Mouse (Mus musculus): ENCODE measurements at regions not wholly inside any gene's neighbourhood (a gene's known extent, or its start where the extent isn't known, plus 50 kb on each side); places are given as distances from the start of the nearest gene placed in this dataset.

DNA sequence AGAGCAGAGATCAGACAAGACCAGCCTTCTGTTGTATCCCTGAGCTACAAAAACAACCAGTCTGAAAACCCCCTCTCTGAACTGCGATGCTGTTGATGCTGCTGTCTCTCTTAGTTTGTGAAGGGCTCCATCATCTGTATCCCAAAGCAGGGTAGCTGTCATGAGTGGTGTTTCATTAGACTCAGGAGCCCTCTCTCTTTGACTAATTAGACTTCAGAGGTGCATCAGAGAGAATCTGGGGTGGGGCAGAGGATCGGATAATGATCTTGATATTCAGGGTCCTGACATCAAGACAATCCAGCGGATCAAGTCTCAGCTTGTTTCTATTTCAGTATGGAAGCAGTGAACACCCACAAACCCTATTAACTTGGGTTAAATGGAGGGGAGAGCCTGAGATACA is 70.6 kb upstream of the Slc24a4 start:
- Histone ChIP-seq H3K4me1 (ENCODE audit: control insufficient read depth, insufficient read depth, low read length) (no peaks in the 10 kb centered on the region), H3K36me3 (ENCODE audit: control insufficient read depth, insufficient read depth, low read length) (no peaks in the 10 kb centered on the region), H3K27me3 (replicated peaks; ENCODE audit: control insufficient read depth, insufficient read depth, low read length) (no peaks in the 10 kb centered on the region), H3K27ac (ENCODE audit: insufficient read depth, low read depth, low read length) (no peak overlapping the region), H3K4me3 (ENCODE audit: insufficient read depth, low read depth, low read length) (no peak overlapping the region)
- no peak for TF ChIP-seq CTCF (conservative IDR thresholded peaks at IDR 0.05; ENCODE audit: insufficient read depth, insufficient read length, low read depth, low read length)
- TF ChIP-seq POLR2A (IDR thresholded peaks at IDR 0.05; ENCODE audit: low read depth, low read length), result no peak
- no peak for DNase-seq
- WGBS, result 67% methylated on average over 3 of the region's 3 CpGs

DNA sequence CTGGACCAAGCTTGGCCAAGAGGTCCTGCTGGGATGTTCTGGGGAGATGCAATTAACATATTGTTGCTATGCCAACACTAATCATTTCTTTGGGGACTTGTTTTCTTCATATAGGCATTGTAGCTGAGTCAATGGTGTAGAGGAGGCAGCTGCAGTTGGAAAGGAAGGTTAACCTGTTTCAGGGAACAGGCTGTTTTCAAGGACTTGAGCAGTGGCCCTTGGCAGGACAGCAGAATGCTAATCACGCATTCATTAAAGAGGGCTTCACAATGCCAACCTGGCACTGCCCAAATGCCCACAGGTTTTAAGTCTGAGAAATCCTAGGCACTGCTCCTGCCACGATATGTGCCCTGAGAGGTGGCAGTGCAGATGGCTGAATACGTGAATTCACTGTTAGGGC is 70.1 kb upstream of the Slc24a4 start:
- no peaks in the 10 kb centered on the region for H3K4me1 ChIP-seq (ENCODE audit: control insufficient read depth, insufficient read depth, low read length)
- whole genome bisulfite sequencing, result 68% methylated on average over 3 of the region's 3 CpGs
- no peak overlapping the region for H3K4me3 ChIP-seq (ENCODE audit: insufficient read depth, low read depth, low read length)
- no peaks in the 10 kb centered on the region for H3K27me3 ChIP-seq (replicated peaks; ENCODE audit: control insufficient read depth, insufficient read depth, low read length)
- TF ChIP-seq POLR2A (IDR thresholded peaks at IDR 0.05; ENCODE audit: low read depth, low read length), result no peak
- TF ChIP-seq CTCF (conservative IDR thresholded peaks at IDR 0.05; ENCODE audit: insufficient read depth, insufficient read length, low read depth, low read length), result no peak
- peak; percentile 37 for DNase-seq
- no peaks in the 10 kb centered on the region for H3K36me3 ChIP-seq (ENCODE audit: control insufficient read depth, insufficient read depth, low read length)
- no peak overlapping the region for H3K27ac ChIP-seq (ENCODE audit: insufficient read depth, low read depth, low read length)

DNA sequence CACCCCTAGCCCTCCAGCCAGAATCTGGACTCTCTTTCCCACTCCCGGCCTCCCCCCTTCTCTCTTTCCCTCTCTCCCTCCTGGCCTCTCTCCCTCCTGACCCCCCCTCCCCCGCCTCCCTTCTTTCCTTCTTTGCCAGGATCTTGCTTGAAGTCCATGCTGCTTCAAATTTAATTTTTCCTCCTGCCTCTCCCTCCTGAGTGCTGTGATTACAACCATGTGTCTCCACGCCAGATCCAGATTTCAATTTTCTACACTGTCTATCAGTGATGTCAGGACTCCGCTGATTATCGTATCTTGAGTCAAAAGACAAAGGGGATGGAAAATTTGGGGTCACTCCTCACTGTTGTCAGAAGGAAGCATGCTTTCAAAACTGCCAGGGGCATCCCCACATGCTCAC is 67.4 kb upstream of the Slc24a4 start:
- no peaks in the 10 kb centered on the region for H3K4me1 ChIP-seq (ENCODE audit: control insufficient read depth, insufficient read depth, low read length)
- H3K27me3 ChIP-seq (replicated peaks; ENCODE audit: control insufficient read depth, insufficient read depth, low read length), result no peaks in the 10 kb centered on the region
- WGBS, result 79% methylated on average over 5 of the region's 5 CpGs
- no peak for DNase-seq
- no peak overlapping the region for H3K4me3 ChIP-seq (ENCODE audit: insufficient read depth, low read depth, low read length)
- no peak for TF ChIP-seq POLR2A (IDR thresholded peaks at IDR 0.05; ENCODE audit: low read depth, low read length)
- TF ChIP-seq CTCF (conservative IDR thresholded peaks at IDR 0.05; ENCODE audit: insufficient read depth, insufficient read length, low read depth, low read length), result no peak
- no peak overlapping the region for H3K27ac ChIP-seq (ENCODE audit: insufficient read depth, low read depth, low read length)
- H3K36me3 ChIP-seq (ENCODE audit: control insufficient read depth, insufficient read depth, low read length), result no peaks in the 10 kb centered on the region

DNA sequence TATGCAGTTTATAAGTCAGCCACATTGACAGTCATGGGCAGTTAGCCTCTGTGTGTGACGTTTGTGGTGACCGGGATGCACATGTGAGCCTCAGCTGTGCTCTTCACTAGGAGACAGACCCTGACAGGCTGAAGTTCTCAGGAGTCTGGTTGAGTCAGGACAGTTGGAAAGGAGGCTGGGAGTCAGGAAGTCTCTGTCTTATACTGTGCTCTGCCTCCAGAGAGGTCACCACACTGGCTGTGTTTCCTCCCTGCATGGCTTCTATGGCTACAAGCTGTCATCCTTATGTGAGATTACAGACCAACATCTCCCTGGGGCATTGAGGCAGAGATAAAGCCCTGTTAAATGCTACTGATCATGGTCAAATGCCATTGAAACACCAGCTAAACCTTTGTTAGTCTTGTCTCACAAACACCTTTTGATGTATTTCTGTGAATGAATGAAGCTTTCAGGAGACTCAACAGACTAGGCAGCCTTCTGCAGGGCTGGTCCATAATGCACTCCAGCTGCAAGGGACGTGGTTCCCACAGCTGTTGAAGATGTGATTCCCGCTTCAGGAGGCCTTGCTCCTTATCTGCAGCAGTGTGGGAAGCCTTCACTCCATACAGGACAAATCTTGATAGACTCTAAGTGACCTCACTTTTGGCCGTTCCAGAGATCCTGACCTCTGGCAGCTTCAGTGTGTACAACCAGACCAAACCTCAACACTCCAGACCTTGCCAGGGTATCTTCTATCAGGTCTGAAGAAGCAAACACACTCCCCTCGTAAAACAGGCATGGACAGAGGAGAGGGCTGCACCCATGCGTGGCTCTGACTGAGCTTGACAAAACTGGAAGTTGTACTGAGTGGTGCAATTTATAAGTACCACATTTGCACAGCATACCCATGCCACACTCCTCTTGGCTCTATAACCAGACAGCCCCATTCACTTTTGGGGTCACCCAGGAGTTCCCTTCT is 66.6 kb upstream of the Slc24a4 start:
- 51% methylated on average over 7 of the region's 7 CpGs for WGBS
- H3K36me3 ChIP-seq (ENCODE audit: control insufficient read depth, insufficient read depth, low read length), result no peaks in the 10 kb centered on the region
- TF ChIP-seq CTCF (conservative IDR thresholded peaks at IDR 0.05; ENCODE audit: insufficient read depth, insufficient read length, low read depth, low read length), result no peak
- no peak for TF ChIP-seq POLR2A (IDR thresholded peaks at IDR 0.05; ENCODE audit: low read depth, low read length)
- no peaks in the 10 kb centered on the region for H3K4me1 ChIP-seq (ENCODE audit: control insufficient read depth, insufficient read depth, low read length)
- H3K4me3 ChIP-seq (ENCODE audit: insufficient read depth, low read depth, low read length), result no peak overlapping the region
- no peaks in the 10 kb centered on the region for H3K27me3 ChIP-seq (replicated peaks; ENCODE audit: control insufficient read depth, insufficient read depth, low read length)
- no peak overlapping the region for H3K27ac ChIP-seq (ENCODE audit: insufficient read depth, low read depth, low read length)
- DNase-seq, result no peak

DNA sequence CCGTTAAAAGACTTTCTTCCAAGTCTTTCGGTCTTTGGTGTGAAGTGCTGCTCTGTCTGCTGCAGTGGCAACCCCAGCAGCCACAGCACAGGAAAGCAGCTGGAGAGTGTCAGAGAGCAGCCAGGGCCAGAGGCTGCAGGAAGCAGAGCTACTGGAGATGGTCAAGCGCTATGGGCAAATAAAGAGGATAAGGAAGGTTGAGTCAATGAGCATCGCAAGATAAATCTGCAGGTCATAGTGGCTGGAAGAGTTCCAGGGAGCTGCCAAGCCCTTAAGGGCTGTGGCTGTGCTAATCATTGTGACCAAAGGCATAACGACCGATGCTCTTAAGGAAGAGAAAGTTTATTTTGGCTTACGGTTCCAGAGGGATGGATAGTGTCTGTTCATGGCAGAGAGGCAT is 65.9 kb upstream of the Slc24a4 start:
- Histone ChIP-seq H3K4me1 (ENCODE audit: control insufficient read depth, insufficient read depth, low read length) (no peaks in the 10 kb centered on the region), H3K4me3 (ENCODE audit: insufficient read depth, low read depth, low read length) (no peak overlapping the region), H3K36me3 (ENCODE audit: control insufficient read depth, insufficient read depth, low read length) (no peaks in the 10 kb centered on the region), H3K27me3 (replicated peaks; ENCODE audit: control insufficient read depth, insufficient read depth, low read length) (no peaks in the 10 kb centered on the region), H3K27ac (ENCODE audit: insufficient read depth, low read depth, low read length) (no peak overlapping the region)
- TF ChIP-seq POLR2A (IDR thresholded peaks at IDR 0.05; ENCODE audit: low read depth, low read length) (no peak), CTCF (conservative IDR thresholded peaks at IDR 0.05; ENCODE audit: insufficient read depth, insufficient read length, low read depth, low read length) (no peak)
- 20% methylated on average over 7 of the region's 7 CpGs for WGBS
- DNase-seq, result peak; percentile 12

DNA sequence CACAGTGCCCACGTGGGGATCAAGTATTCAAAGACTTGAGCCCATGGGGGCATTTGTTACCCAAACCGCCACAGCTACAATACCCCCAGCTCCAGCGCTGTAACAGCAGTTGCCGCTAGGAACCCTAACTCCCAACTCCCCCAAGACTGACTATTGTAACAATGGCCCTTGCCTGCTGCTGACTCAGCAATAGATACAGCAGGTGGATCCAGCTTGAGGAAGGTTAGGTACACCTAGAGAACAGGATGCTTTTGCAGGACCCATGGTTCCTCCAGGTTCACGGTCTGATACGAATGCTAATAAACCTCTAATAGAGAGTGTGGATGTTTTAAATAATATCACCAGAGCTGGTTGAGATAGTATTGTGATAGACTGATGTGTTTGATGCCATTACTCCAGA is 65.3 kb upstream of the Slc24a4 start:
- Histone ChIP-seq H3K4me3 (ENCODE audit: insufficient read depth, low read depth, low read length) (no peak overlapping the region), H3K36me3 (ENCODE audit: control insufficient read depth, insufficient read depth, low read length) (no peaks in the 10 kb centered on the region), H3K4me1 (ENCODE audit: control insufficient read depth, insufficient read depth, low read length) (no peaks in the 10 kb centered on the region), H3K27me3 (replicated peaks; ENCODE audit: control insufficient read depth, insufficient read depth, low read length) (no peaks in the 10 kb centered on the region), H3K27ac (ENCODE audit: insufficient read depth, low read depth, low read length) (no peak overlapping the region)
- DNase-seq, result no peak
- 85% methylated on average over 6 of the region's 6 CpGs for WGBS
- TF ChIP-seq CTCF (conservative IDR thresholded peaks at IDR 0.05; ENCODE audit: insufficient read depth, insufficient read length, low read depth, low read length) (no peak), POLR2A (IDR thresholded peaks at IDR 0.05; ENCODE audit: low read depth, low read length) (no peak)

DNA sequence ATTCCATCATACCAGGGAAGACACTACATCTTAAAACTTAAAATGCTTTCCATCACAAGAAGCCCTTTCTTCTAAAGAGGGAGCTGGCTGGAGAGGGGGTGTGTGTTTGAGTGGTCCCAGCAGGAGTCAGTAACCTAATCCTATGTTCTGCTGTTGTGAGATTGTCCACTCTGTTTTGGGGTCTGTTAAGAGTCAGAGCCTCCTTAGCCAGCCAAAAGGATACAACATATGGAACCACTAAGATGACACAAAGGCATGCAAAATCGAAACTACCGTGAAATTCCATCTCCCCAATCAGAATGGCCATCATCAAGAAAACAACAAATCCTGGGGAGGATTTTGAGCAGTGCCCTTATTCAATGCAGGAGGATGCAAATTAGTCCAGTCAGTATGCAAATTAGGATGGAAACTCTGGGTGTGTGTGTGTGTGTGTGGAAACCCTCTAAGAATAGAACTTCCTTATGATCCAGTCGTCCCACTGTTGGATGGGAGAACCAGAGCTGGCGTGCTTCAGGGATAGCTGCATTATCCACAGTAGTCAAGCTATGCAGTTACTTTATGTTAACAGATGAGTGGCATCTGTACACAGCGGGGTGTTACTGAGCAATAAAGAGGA is 63.7 kb upstream of the Slc24a4 start:
- WGBS, result 56% methylated on average over 5 of the region's 5 CpGs
- TF ChIP-seq POLR2A (IDR thresholded peaks at IDR 0.05; ENCODE audit: low read depth, low read length) (no peak), CTCF (conservative IDR thresholded peaks at IDR 0.05; ENCODE audit: insufficient read depth, insufficient read length, low read depth, low read length) (no peak)
- Histone ChIP-seq H3K36me3 (ENCODE audit: control insufficient read depth, insufficient read depth, low read length) (no peaks in the 10 kb centered on the region), H3K27me3 (replicated peaks; ENCODE audit: control insufficient read depth, insufficient read depth, low read length) (no peaks in the 10 kb centered on the region), H3K27ac (ENCODE audit: insufficient read depth, low read depth, low read length) (no peak overlapping the region), H3K4me3 (ENCODE audit: insufficient read depth, low read depth, low read length) (no peak overlapping the region), H3K4me1 (ENCODE audit: control insufficient read depth, insufficient read depth, low read length) (no peaks in the 10 kb centered on the region)
- DNase-seq, result no peak

Data from kidney, adult 2 months (tissue).